Mouse (Mus musculus) hematopoietic stem cell, adult 5-6 weeks (primary cell): ENCODE results near the gene G6pc2. TPM values are rescaled to one million over a fixed set of nuclear protein-coding genes. Genes with fewer than 3 reads are reported as not detected.
A peak's percentile ranks its signal among the peaks of the same experiment; 100 is the strongest.

ENCODE experiments used
- ATAC-seq, 2 experiments: fragments of 125-278 bp in 1 of 2; replicated peaks in 1 of 2; 2 replicates each; pipeline ENCODE4 v1.8.0; 2016 to 2017; ENCODE audit warnings: inconsistent platforms in 2 of 2, mild to moderate bottlenecking in 2 of 2, moderate number of reproducible peaks in 2 of 2, low read depth in 1 of 2, moderate TSS enrichment in 1 of 2; ENCODE audit not compliant: low FRiP score in 2 of 2, poor library complexity in 2 of 2, severe bottlenecking in 2 of 2, insufficient read depth in 1 of 2, low TSS enrichment in 1 of 2
- total RNA-seq: library from RNA; stranded (forward); fragments of 172-1452, 232-1000 nt; gene quantifications from 2 replicates; pipeline ENCODE4 v1.2.3, GENCODE M21; 2017

The G6pc2 gene
- total RNA-seq, 1 experiment from 2014 or later, result not detected

GRCm38 (mm10) chr2:69228635-69229034 lies 17.8 kb downstream of the G6pc2 start:
- no peak for ATAC-seq

- ATAC-seq, result no peak
Observed at GRCm38 (mm10) chr2:69230137-69230536, 19.3 kb downstream of the G6pc2 start.

GRCm38 (mm10) chr2:69232101-69232500 lies 21.2 kb downstream of the G6pc2 start:
- peak; percentile 42 to 53; a peak in 2 of 4 replicates for ATAC-seq

- ATAC-seq, result no peak
Observed at GRCm38 (mm10) chr2:69234976-69235678, 24.3 kb downstream of the G6pc2 start.

GRCm38 (mm10) chr2:69239315-69239714 lies 28.4 kb downstream of the G6pc2 start:
- ATAC-seq, result no peak

GRCm38 (mm10) chr2:69244924-69245323 lies 34.1 kb downstream of the G6pc2 start:
- ATAC-seq, result no peak

GRCm38 (mm10) chr2:69247081-69247480 lies 36.2 kb downstream of the G6pc2 start:
- ATAC-seq, result no peak

GRCm38 (mm10) chr2:69248221-69248755 lies 37.4 kb downstream of the G6pc2 start:
- ATAC-seq, result no peak

GRCm38 (mm10) chr2:69264069-69264618 lies 53.3 kb downstream of the G6pc2 start:
- ATAC-seq, result no peak; a peak in 1 of 4 replicates

- peak; percentile 75 to 80 for ATAC-seq
Observed at GRCm38 (mm10) chr2:69275875-69276274, 65.0 kb downstream of the G6pc2 start.

Other genes with a start within 250 kb of the G6pc2 start
- 1.0 TPM in 1 of 2 replicates, not detected in the other for gene Nostrin, start 75.3 kb upstream of the G6pc2 start, total RNA-seq
- gene Spc25, start 4.9 kb upstream of the G6pc2 start, total RNA-seq, result 78.5 and 106 TPM in 2 replicates
- not detected in 2 replicates for gene Abcb11, start 131.5 kb downstream of the G6pc2 start, total RNA-seq
- gene Dhrs9, start 169.4 kb downstream of the G6pc2 start, total RNA-seq, result 1.4 and 2.3 TPM in 2 replicates